Comparison of ENCODE assay signal across 9 mouse cellular contexts in genomic region chr5:74641000-74641399, GRCm38 (mm10).
A peak's percentile ranks its signal among the peaks of the same experiment; 100 is the strongest.
DNase-seq lines count a peak whose midpoint lies in the region; TF ChIP-seq lines count a peak whose summit lies in the region.
"Had no signal": no experiment of that assay in that cellular context is flagged by ENCODE, and none has a peak within 500 bp of the region (broad histone marks: within the 10 kb centered on the region; RNA-seq: fewer than 3 reads in every experiment).

No protein-coding gene starts in this region.

- intact Hi-C loops in gastrocnemius, adult 2 months (cut with DNase I) = loop anchor here (5.0 kb wide), 3 partner anchors 56 to 516 kb away; no protein-coding TSS in a partner anchor

- peaks cover 3% of the 10 kb centered on the region; the same call in 1 of the 2 replicates for H3K27me3 ChIP-seq in embryonic facial prominence, embryonic 10.5 days (replicated peaks; ENCODE audit: low read depth, poor library complexity, severe bottlenecking)
- H3K27me3 ChIP-seq: stomach, embryonic 15.5 days had no signal

- H3K9me3 ChIP-seq in embryonic facial prominence, embryonic 10.5 days = no peaks in the 10 kb centered on the region
- H3K9me3 ChIP-seq: stomach, embryonic 15.5 days had no signal

- no peak overlapping the region for H3K4me3 ChIP-seq in gastrocnemius, adult 2 months
- H3K4me3 ChIP-seq in embryonic facial prominence, embryonic 10.5 days = no peak overlapping the region
- H3K4me3 ChIP-seq: stomach, embryonic 15.5 days had no signal

- peak overlapping the region; percentile 50 for H3K27ac ChIP-seq in gastrocnemius, adult 2 months
- peak overlapping the region; percentile 49; the same call in 1 of the 2 replicates for H3K27ac ChIP-seq in embryonic facial prominence, embryonic 10.5 days (replicated peaks)
- H3K27ac ChIP-seq: stomach, embryonic 15.5 days had no signal

- no peaks in the 10 kb centered on the region for H3K36me3 ChIP-seq in embryonic facial prominence, embryonic 10.5 days (replicated peaks)
- H3K36me3 ChIP-seq: stomach, embryonic 15.5 days had no signal

- peaks cover 33% of the 10 kb centered on the region for H3K4me1 ChIP-seq in embryonic facial prominence, embryonic 10.5 days
- H3K4me1 ChIP-seq: stomach, embryonic 15.5 days had no signal

- 45% methylated on average over 6 of the region's 6 CpGs for WGBS in embryonic facial prominence, embryonic 10.5 days

- peak; percentile 83 for TF ChIP-seq CTCF in gastrocnemius, adult 2 months (IDR thresholded peaks at IDR 0.05)

- peak; percentile 56 for DNase-seq in gastrocnemius, adult 2 months
- no peak for DNase-seq in gastrocnemius, postnatal 25 days
- DNase-seq in 3134 (ENCODE audit: extremely low read depth, insufficient read length, low spot score) = peak; percentile 25
- peak; percentile 21 for DNase-seq in Muller cell, postnatal 12 days (ENCODE audit: inconsistent ontology term)
- no peak for DNase-seq in embryonic facial prominence, embryonic 10.5 days (ENCODE audit: low spot score)
- peak; percentile 58 to 62 for DNase-seq in kidney, postnatal 36 days
- DNase-seq in retina, postnatal 1 day = peak; percentile 56
- no peak for DNase-seq in right cerebral cortex, postnatal 25 days

Comparison
In these comparisons a context has a peak if more than half of its experiments do, and no peak if none do; other contexts are left out.
1. DNase-seq: peak in gastrocnemius, adult 2 months (single experiment), 3134 (single experiment), Muller cell, postnatal 12 days (single experiment), kidney, postnatal 36 days (2 of 2) and retina, postnatal 1 day (single experiment); none in gastrocnemius, postnatal 25 days (single experiment), embryonic facial prominence, embryonic 10.5 days (single experiment) and right cerebral cortex, postnatal 25 days (single experiment).